Mouse (Mus musculus): ENCODE measurements around the gene Synm.

DNA sequence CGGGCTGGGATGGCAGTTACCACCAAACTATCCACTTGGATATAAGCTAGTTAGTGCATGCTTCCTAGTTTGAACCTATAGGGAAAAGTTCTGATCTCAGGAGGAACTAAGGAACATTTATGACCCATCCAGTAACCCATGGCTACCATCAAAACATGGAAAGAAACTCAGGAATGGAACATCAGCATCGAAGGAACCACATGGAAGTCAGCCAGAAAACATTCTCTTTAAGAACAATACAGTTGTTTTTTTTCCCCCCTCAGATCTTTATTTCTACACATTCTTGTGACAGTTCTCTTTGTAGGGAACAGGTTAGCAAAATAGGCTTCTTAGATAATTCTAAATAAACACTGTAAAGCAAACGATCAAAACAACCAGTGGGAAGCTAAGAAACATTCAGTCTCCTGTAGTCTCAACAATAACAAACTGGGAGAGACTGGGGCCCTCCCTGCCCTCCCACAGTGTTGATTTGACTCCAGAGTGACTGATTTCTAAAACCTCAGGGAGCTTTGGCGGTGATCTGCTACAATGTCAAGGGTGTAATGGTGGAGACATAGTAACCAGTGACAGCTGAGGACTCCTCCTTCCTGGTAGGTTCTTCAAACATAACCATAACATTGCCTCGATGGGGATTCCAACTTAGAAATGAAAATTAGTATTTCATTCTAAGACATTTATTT is 29.0 kb downstream of the Synm start:
- TF ChIP-seq CTCF (IDR thresholded peaks at IDR 0.05; ENCODE audit: extremely low read depth, insufficient read depth, low read length) (no peak), POLR2A (IDR thresholded peaks at IDR 0.05; ENCODE audit: extremely low read depth, insufficient read depth, low read length) (no peak)
